Mouse (Mus musculus): ENCODE measurements around the gene Eef1g. TPM values are rescaled to one million over a fixed set of nuclear protein-coding genes. Genes with fewer than 3 reads are reported as not detected.

Gene Eef1g
- polyA plus RNA-seq, 1 experiment from 2014 or later: 563 TPM

GRCm38 (mm10) chr19:9023021-9023778, 56.4 kb downstream of the Eef1g start:
- H3K4me3 ChIP-seq: no peak overlapping the region
- H3K9me3 ChIP-seq (replicated peaks): no peaks in the 10 kb centered on the region
- WGBS: 69% methylated on average over 11 of the region's 11 CpGs
- no peak overlapping the region for H3K27ac ChIP-seq
- no peaks in the 10 kb centered on the region for H3K27me3 ChIP-seq (ENCODE audit: low read depth, poor library complexity, severe bottlenecking)
- 0 out of 2 replicates have a peak, but pooled peaks cover 4% of the 10 kb centered on the region for H3K4me1 ChIP-seq
- H3K36me3 ChIP-seq: no peaks in the 10 kb centered on the region; the same call in 1 of the 2 replicates
- no peak for DNase-seq (ENCODE audit: low spot score)

- Histone ChIP-seq H3K36me3 (no peaks in the 10 kb centered on the region), H3K4me3 (no peak overlapping the region), H3K27me3 (ENCODE audit: low read depth, poor library complexity, severe bottlenecking) (no peaks in the 10 kb centered on the region), H3K9me3 (replicated peaks) (no peaks in the 10 kb centered on the region), H3K27ac (no peak overlapping the region), H3K4me1 (0 out of 2 replicates have a peak, but pooled peaks cover 4% of the 10 kb centered on the region)
- no peak for DNase-seq (ENCODE audit: low spot score)
- WGBS: 89% methylated on average over 5 of the region's 5 CpGs
Measured at GRCm38 (mm10) chr19:9025562-9026257, 58.9 kb downstream of the Eef1g start.

- no peaks in the 10 kb centered on the region for H3K36me3 ChIP-seq
- 90% methylated on average over 4 of the region's 4 CpGs for WGBS
- no peak for DNase-seq (ENCODE audit: low spot score)
- 0 out of 2 replicates have a peak, but pooled peaks cover 4% of the 10 kb centered on the region for H3K4me1 ChIP-seq
- H3K27me3 ChIP-seq (ENCODE audit: low read depth, poor library complexity, severe bottlenecking): no peaks in the 10 kb centered on the region
- H3K4me3 ChIP-seq: no peak overlapping the region
- no peaks in the 10 kb centered on the region for H3K9me3 ChIP-seq (replicated peaks)
- no peak overlapping the region for H3K27ac ChIP-seq
Measured at GRCm38 (mm10) chr19:9026634-9027033, 59.8 kb downstream of the Eef1g start.

- Histone ChIP-seq H3K27me3 (ENCODE audit: low read depth, poor library complexity, severe bottlenecking) (no peaks in the 10 kb centered on the region), H3K9me3 (replicated peaks) (no peaks in the 10 kb centered on the region), H3K4me1 (0 out of 2 replicates have a peak, but pooled peaks cover 4% of the 10 kb centered on the region), H3K4me3 (no peak overlapping the region), H3K27ac (no peak overlapping the region), H3K36me3 (no peaks in the 10 kb centered on the region)
- 54% methylated on average over 5 of the region's 5 CpGs for WGBS
- DNase-seq (ENCODE audit: low spot score): no peak
Measured at GRCm38 (mm10) chr19:9027795-9028194, 61.0 kb downstream of the Eef1g start.

Other genes starting within 250 kb of the Eef1g start
- gene Slc3a2, start 243.7 kb upstream of the Eef1g start, polyA plus RNA-seq (2016; fragmentation: Nextera tagmentation; extraction: Ambion mirVana): 119 and 128 TPM in 2 replicates
- 121 and 145 TPM in 2 replicates for gene Wdr74, start 231.2 kb upstream of the Eef1g start, polyA plus RNA-seq (2016; fragmentation: Nextera tagmentation; extraction: Ambion mirVana)
- 2.8 and 3.1 TPM in 2 replicates for gene 1700092M07Rik, start 226.3 kb upstream of the Eef1g start, polyA plus RNA-seq (2016; fragmentation: Nextera tagmentation; extraction: Ambion mirVana)
- gene Stx5a, start 225.6 kb upstream of the Eef1g start, polyA plus RNA-seq (2016; fragmentation: Nextera tagmentation; extraction: Ambion mirVana): 99.3 and 134 TPM in 2 replicates
- 257 and 273 TPM in 2 replicates for gene Nxf1, start 210.0 kb upstream of the Eef1g start, polyA plus RNA-seq (2016; fragmentation: Nextera tagmentation; extraction: Ambion mirVana)
- gene Tmem223, start 196.0 kb upstream of the Eef1g start, polyA plus RNA-seq (2016; fragmentation: Nextera tagmentation; extraction: Ambion mirVana): 181 and 183 TPM in 2 replicates
- gene Tmem179b, start 192.6 kb upstream of the Eef1g start, polyA plus RNA-seq (2016; fragmentation: Nextera tagmentation; extraction: Ambion mirVana): 41.3 and 43.7 TPM in 2 replicates
- gene Taf6l, start 180.6 kb upstream of the Eef1g start, polyA plus RNA-seq (2016; fragmentation: Nextera tagmentation; extraction: Ambion mirVana): 44.2 and 47.0 TPM in 2 replicates
- 206 and 216 TPM in 2 replicates for gene Polr2g, start 168.5 kb upstream of the Eef1g start, polyA plus RNA-seq (2016; fragmentation: Nextera tagmentation; extraction: Ambion mirVana)
- gene Zbtb3, start 164.5 kb upstream of the Eef1g start, polyA plus RNA-seq (2016; fragmentation: Nextera tagmentation; extraction: Ambion mirVana): 5.9 and 6.1 TPM in 2 replicates
- 80.2 and 85.2 TPM in 2 replicates for gene Ttc9c, start 147.7 kb upstream of the Eef1g start, polyA plus RNA-seq (2016; fragmentation: Nextera tagmentation; extraction: Ambion mirVana)
- 4.7 and 5.2 TPM in 2 replicates for gene Hnrnpul2, start 147.0 kb upstream of the Eef1g start, polyA plus RNA-seq (2016; fragmentation: Nextera tagmentation; extraction: Ambion mirVana)
- not detected in 2 replicates for gene AC129217.1, start 137.3 kb upstream of the Eef1g start, polyA plus RNA-seq (2016; fragmentation: Nextera tagmentation; extraction: Ambion mirVana)
- 37.2 and 42.5 TPM in 2 replicates for gene Bscl2, start 129.6 kb upstream of the Eef1g start, polyA plus RNA-seq (2016; fragmentation: Nextera tagmentation; extraction: Ambion mirVana)
- 5.0 and 7.2 TPM in 2 replicates for gene Gng3, start 127.8 kb upstream of the Eef1g start, polyA plus RNA-seq (2016; fragmentation: Nextera tagmentation; extraction: Ambion mirVana)
- gene Lrrn4cl, start 116.3 kb upstream of the Eef1g start, polyA plus RNA-seq (2016; fragmentation: Nextera tagmentation; extraction: Ambion mirVana): 0.29 and 0.39 TPM in 2 replicates
- gene Ubxn1, start 95.5 kb upstream of the Eef1g start, polyA plus RNA-seq (2016; fragmentation: Nextera tagmentation; extraction: Ambion mirVana): 211 and 228 TPM in 2 replicates
- 56.8 and 60.6 TPM in 2 replicates for gene Uqcc3, start 86.1 kb upstream of the Eef1g start, polyA plus RNA-seq (2016; fragmentation: Nextera tagmentation; extraction: Ambion mirVana)
- 110 and 149 TPM in 2 replicates for gene Lbhd1, start 83.3 kb upstream of the Eef1g start, polyA plus RNA-seq (2016; fragmentation: Nextera tagmentation; extraction: Ambion mirVana)
- gene Gm49403, start 83.1 kb upstream of the Eef1g start, polyA plus RNA-seq (2016; fragmentation: Nextera tagmentation; extraction: Ambion mirVana): not detected in 2 replicates
- 151 and 188 TPM in 2 replicates for gene 1810009A15Rik, start 78.2 kb upstream of the Eef1g start, polyA plus RNA-seq (2016; fragmentation: Nextera tagmentation; extraction: Ambion mirVana)
- gene Gm49416, start 78.1 kb upstream of the Eef1g start, polyA plus RNA-seq (2016; fragmentation: Nextera tagmentation; extraction: Ambion mirVana): 0.45 TPM in 1 of 2 replicates, not detected in the other
- 59.2 and 61.9 TPM in 2 replicates for gene Ints5, start 74.0 kb upstream of the Eef1g start, polyA plus RNA-seq (2016; fragmentation: Nextera tagmentation; extraction: Ambion mirVana)
- 117 and 129 TPM in 2 replicates for gene Ganab, start 69.0 kb upstream of the Eef1g start, polyA plus RNA-seq (2016; fragmentation: Nextera tagmentation; extraction: Ambion mirVana)
- 47.0 and 48.1 TPM in 2 replicates for gene B3gat3, start 46.7 kb upstream of the Eef1g start, polyA plus RNA-seq (2016; fragmentation: Nextera tagmentation; extraction: Ambion mirVana)
- gene Rom1, start 37.7 kb upstream of the Eef1g start, polyA plus RNA-seq (2016; fragmentation: Nextera tagmentation; extraction: Ambion mirVana): 4.1 and 4.3 TPM in 2 replicates
- 37.1 and 37.5 TPM in 2 replicates for gene Eml3, start 37.5 kb upstream of the Eef1g start, polyA plus RNA-seq (2016; fragmentation: Nextera tagmentation; extraction: Ambion mirVana)
- 229 and 233 TPM in 2 replicates for gene Mta2, start 25.2 kb upstream of the Eef1g start, polyA plus RNA-seq (2016; fragmentation: Nextera tagmentation; extraction: Ambion mirVana)
- gene Tut1, start 13.2 kb upstream of the Eef1g start, polyA plus RNA-seq (2016; fragmentation: Nextera tagmentation; extraction: Ambion mirVana): 49.6 and 49.7 TPM in 2 replicates
- 5.3 and 8.9 TPM in 2 replicates for gene Ahnak, start 22.2 kb downstream of the Eef1g start, polyA plus RNA-seq (2016; fragmentation: Nextera tagmentation; extraction: Ambion mirVana)
- gene Scgb1a1, start 120.9 kb downstream of the Eef1g start, polyA plus RNA-seq (2016; fragmentation: Nextera tagmentation; extraction: Ambion mirVana): not detected in 2 replicates
- 16.9 and 20.7 TPM in 2 replicates for gene Asrgl1, start 168.6 kb downstream of the Eef1g start, polyA plus RNA-seq (2016; fragmentation: Nextera tagmentation; extraction: Ambion mirVana)